Mouse (Mus musculus) heart, embryonic 13.5 days (tissue): ENCODE data around the gene Fgf12. TPM values are rescaled to one million over a fixed set of nuclear protein-coding genes. Genes with fewer than 3 reads are reported as not detected.
A peak's percentile ranks its signal among the peaks of the same experiment; 100 is the strongest.

Source experiments
- ATAC-seq: fragments of 200-750 bp; cut with Nextera tagmentation; 2 replicates; pipeline ENCODE4 v1.8.0; 2017; ENCODE audit warnings: moderate TSS enrichment; ENCODE audit not compliant: insufficient number of reproducible peaks, low FRiP score, low TSS enrichment; ENCODE audit errors: extremely low read depth
- H3K27ac ChIP-seq: fragments of 300-500 bp; sonication (generic); replicated peaks from 2 replicates; pipeline ENCODE4 v1.5.1; 2015; ENCODE audit warnings: moderate library complexity, mild to moderate bottlenecking, inconsistent platforms
- H3K27me3 ChIP-seq: fragments of 300-500 bp; sonication (generic); replicated peaks from 2 replicates; pipeline ENCODE4 v1.6.1; 2015; ENCODE audit warnings: mild to moderate bottlenecking, inconsistent platforms
- H3K36me3 ChIP-seq: fragments of 300-500 bp; sonication (generic); 2 replicates; pipeline ENCODE4 v1.6.1; 2015; ENCODE audit warnings: mild to moderate bottlenecking, inconsistent platforms
- H3K4me1 ChIP-seq: fragments of 300-500 bp; sonication (generic); 2 replicates; pipeline ENCODE4 v1.6.1; 2015; ENCODE audit warnings: inconsistent platforms
- H3K4me2 ChIP-seq: fragments of 300-500 bp; sonication (generic); 2 replicates; pipeline ENCODE4 v1.6.1; 2015; ENCODE audit warnings: inconsistent platforms, mild to moderate bottlenecking, moderate library complexity
- H3K4me3 ChIP-seq: fragments of 300-500 bp; sonication (generic); 2 replicates; pipeline ENCODE4 v1.5.1; 2015; ENCODE audit warnings: moderate library complexity, mild to moderate bottlenecking, inconsistent platforms
- H3K9ac ChIP-seq: fragments of 300-500 bp; sonication (generic); 2 replicates; pipeline ENCODE4 v1.6.1; 2015; ENCODE audit warnings: inconsistent platforms, mild to moderate bottlenecking, moderate library complexity
- H3K9me3 ChIP-seq: fragments of 300-500 bp; sonication (generic); 2 replicates; pipeline ENCODE4 v1.6.1; 2016; ENCODE audit warnings: inconsistent platforms
- WGBS: fragments of 180-500 bp; shearing (Covaris S2); methylation state at CpG from one replicate; pipeline ENCODE4 v1.1.7; 2015; ENCODE audit warnings: mixed read lengths; 5-methylcytosine and 5-hydroxymethylcytosine counted together
- polyA plus RNA-seq: library from polyadenylated mRNA; unstranded; fragments of >200 nt; fragmentation: Nextera tagmentation; extraction: Ambion mirVana; gene quantifications from 2 replicates; pipeline ENCODE4 v1.2.1, GENCODE M21; 2015

The Fgf12 gene
- polyA plus RNA-seq, 1 experiment from 2014 or later, result 13.1 TPM

DNA sequence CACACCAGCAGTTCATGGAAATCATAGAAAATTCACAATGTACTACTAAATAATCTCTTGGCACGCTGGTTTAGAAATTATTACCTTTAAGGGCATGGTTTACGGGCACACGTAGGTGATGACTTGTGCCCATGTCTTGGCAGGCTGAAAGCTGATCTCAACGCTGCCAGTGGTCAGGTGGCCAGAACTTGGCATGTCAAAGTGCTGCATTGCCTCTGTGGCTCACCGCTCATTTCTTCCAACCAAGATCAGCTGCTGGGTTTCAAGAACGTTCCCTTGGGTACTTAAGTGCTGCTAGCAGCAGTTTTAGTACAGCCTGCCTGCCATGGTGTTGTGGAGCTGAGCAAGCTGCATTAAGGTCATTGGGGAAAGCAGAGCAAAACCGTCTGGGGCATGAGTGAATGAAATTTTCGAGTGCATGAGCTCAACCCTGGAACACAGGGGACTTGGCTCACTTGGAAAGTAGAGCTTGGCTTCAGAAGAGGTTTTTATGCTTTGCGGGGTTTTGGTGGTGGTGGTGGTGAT is 63.9 kb downstream of the Fgf12 start:
- Histone ChIP-seq H3K27ac (no peak overlapping the region), H3K9me3 (no peaks in the 10 kb centered on the region), H3K4me3 (no peak overlapping the region), H3K4me1 (no peaks in the 10 kb centered on the region), H3K36me3 (no peaks in the 10 kb centered on the region), H3K4me2 (no peak overlapping the region), H3K9ac (no peak overlapping the region), H3K27me3 (no peaks in the 10 kb centered on the region)
- WGBS, result 80% methylated on average over 9 of the region's 9 CpGs
- ATAC-seq, result no peak

GRCm38 (mm10) chr16:28681625-28682024 is 71.2 kb downstream of the Fgf12 start:
- Histone ChIP-seq H3K9ac (no peak overlapping the region), H3K4me1 (no peaks in the 10 kb centered on the region), H3K9me3 (no peaks in the 10 kb centered on the region), H3K27ac (no peak overlapping the region), H3K4me2 (no peak overlapping the region), H3K4me3 (no peak overlapping the region), H3K36me3 (no peaks in the 10 kb centered on the region), H3K27me3 (no peaks in the 10 kb centered on the region)
- WGBS, result 68% methylated on average over 3 of the region's 3 CpGs
- no peak for ATAC-seq

DNA sequence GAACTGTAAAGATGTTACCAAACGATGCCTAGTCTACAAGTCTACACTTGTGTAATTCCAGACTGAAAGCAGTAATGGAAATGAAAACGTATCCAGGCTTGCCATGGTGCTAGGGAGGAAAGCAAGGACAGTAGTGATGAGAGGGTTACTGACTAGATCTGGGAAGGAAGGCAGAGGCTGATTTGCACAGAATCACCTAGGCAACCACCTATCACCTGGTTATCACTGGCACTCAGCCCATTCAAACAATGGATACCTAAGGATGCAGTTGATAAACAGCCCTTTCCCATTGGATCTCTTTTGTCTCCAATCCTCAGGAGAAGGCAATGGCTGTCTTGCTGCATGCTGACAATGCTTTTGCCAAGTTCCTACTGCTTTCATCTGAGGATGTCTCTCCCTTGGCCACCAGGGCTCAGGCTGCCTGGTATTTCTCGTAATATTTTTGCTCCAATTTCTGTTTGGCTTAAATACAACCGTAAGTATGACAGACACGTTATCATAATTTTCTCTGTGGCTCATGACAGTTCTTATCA is 84.0 kb downstream of the Fgf12 start:
- no peak for ATAC-seq
- Histone ChIP-seq H3K9me3 (no peaks in the 10 kb centered on the region), H3K27me3 (no peaks in the 10 kb centered on the region), H3K9ac (no peak overlapping the region), H3K27ac (no peak overlapping the region), H3K36me3 (no peaks in the 10 kb centered on the region), H3K4me2 (no peak overlapping the region), H3K4me3 (no peak overlapping the region), H3K4me1 (no peaks in the 10 kb centered on the region)
- 61% methylated on average over 5 of the region's 5 CpGs for WGBS

DNA sequence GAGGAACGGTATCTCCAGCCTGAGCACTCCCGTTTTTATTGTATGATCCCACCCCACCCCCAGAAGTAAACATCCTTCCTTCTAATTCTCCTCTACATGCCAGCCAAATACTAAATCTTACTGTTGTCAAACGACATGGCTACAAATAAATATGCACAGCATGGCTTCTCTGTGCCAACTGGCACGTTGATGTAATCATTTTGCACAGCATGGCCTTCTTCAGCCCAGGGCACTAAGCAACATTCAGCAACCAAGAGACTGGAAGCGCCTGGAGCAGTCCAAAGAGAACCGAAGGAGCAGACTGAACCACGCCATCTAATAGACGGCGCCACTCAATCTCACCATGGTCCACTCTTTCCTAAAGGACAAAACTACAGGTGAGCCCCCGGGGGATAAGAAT is 100.2 kb downstream of the Fgf12 start:
- H3K36me3 ChIP-seq, result no peaks in the 10 kb centered on the region
- 85% methylated on average over 10 of the region's 10 CpGs for WGBS

DNA sequence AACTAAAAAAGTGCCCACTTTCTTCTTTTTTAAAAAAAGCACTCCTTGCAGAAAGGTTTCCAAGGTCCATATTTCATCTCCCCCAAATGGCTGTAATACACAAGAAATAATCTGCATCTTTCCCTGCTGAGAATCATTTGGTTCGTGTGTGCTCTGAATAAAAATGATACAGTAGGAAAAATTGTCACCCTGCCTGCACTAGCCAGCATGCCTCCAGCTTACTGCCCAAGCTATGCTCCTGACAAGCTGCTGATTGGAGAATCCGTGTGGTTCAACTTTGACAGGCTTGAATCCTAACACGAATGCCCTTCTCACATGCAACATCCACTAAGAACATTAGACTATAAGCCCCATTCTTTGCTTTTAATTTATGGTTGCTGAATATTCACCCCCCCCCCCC is 102.3 kb downstream of the Fgf12 start:
- H3K9me3 ChIP-seq, result no peaks in the 10 kb centered on the region
- no peak overlapping the region for H3K9ac ChIP-seq
- no peak overlapping the region for H3K4me3 ChIP-seq
- no peaks in the 10 kb centered on the region for H3K36me3 ChIP-seq
- no peaks in the 10 kb centered on the region for H3K27me3 ChIP-seq
- no peaks in the 10 kb centered on the region for H3K4me1 ChIP-seq
- ATAC-seq, result no peak
- 48% methylated on average over 3 of the region's 3 CpGs for WGBS
- H3K27ac ChIP-seq, result no peak overlapping the region
- H3K4me2 ChIP-seq, result no peak overlapping the region

More for the DNA sequence above, 100.2 kb downstream of the Fgf12 start:
- no peaks in the 10 kb centered on the region for H3K9me3 ChIP-seq
- no peaks in the 10 kb centered on the region for H3K27me3 ChIP-seq
- no peak overlapping the region for H3K4me3 ChIP-seq
- H3K9ac ChIP-seq, result no peak overlapping the region
- no peak overlapping the region for H3K4me2 ChIP-seq
- H3K4me1 ChIP-seq, result no peaks in the 10 kb centered on the region
- H3K27ac ChIP-seq, result no peak overlapping the region
- no peak for ATAC-seq

GRCm38 (mm10) chr16:28645030-28645429 is 107.8 kb downstream of the Fgf12 start:
- WGBS, result 85% methylated on average over 3 of the region's 3 CpGs
- Histone ChIP-seq H3K4me1 (no peaks in the 10 kb centered on the region), H3K27ac (no peak overlapping the region), H3K9ac (no peak overlapping the region), H3K4me3 (no peak overlapping the region), H3K36me3 (no peaks in the 10 kb centered on the region), H3K4me2 (no peak overlapping the region), H3K9me3 (no peaks in the 10 kb centered on the region), H3K27me3 (no peaks in the 10 kb centered on the region)
- no peak for ATAC-seq

GRCm38 (mm10) chr16:28631721-28632120 is 121.1 kb downstream of the Fgf12 start:
- Histone ChIP-seq H3K9ac (no peak overlapping the region), H3K27ac (peak overlapping the region; percentile 68), H3K4me2 (peak overlapping the region; percentile 25; the same call in 1 of the 2 replicates), H3K27me3 (no peaks in the 10 kb centered on the region), H3K4me3 (no peak overlapping the region), H3K36me3 (no peaks in the 10 kb centered on the region), H3K4me1 (peaks cover 14% of the 10 kb centered on the region), H3K9me3 (peaks cover 3% of the 10 kb centered on the region; the same call in 1 of the 2 replicates)
- ATAC-seq, result no peak
- 33% methylated on average over 5 of the region's 5 CpGs for WGBS

GRCm38 (mm10) chr16:28630771-28631484 is 121.9 kb downstream of the Fgf12 start:
- H3K4me2 ChIP-seq, result no peak overlapping the region
- peaks cover 3% of the 10 kb centered on the region; the same call in 1 of the 2 replicates for H3K9me3 ChIP-seq
- no peaks in the 10 kb centered on the region for H3K27me3 ChIP-seq
- H3K36me3 ChIP-seq, result no peaks in the 10 kb centered on the region
- WGBS, result 76% methylated on average over 11 of the region's 11 CpGs
- H3K4me1 ChIP-seq, result peaks cover 14% of the 10 kb centered on the region
- H3K4me3 ChIP-seq, result no peak overlapping the region
- peak overlapping the region; percentile 68 for H3K27ac ChIP-seq
- ATAC-seq, result no peak
- H3K9ac ChIP-seq, result no peak overlapping the region

DNA sequence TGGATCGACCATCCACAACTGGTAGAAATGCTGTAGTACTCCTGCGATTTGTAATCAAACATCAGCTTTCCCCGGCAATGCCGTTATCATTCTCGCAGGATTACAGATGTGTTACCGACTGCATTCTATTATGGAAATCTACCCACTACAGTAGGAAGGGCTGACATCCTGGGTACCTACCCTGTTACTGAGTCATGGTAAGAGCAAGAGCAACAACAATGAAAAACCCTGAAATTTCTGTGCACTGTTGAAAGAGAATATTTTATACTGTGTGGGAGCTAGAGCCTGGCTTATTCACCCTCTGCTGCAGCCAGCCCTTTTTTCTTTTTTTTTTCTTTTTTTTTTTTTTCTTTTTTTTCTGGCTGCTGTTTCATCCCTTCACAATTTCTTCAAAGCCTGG is 126.6 kb downstream of the Fgf12 start:
- H3K9ac ChIP-seq, result no peak overlapping the region
- peaks cover 15% of the 10 kb centered on the region; the same call in 1 of the 2 replicates for H3K9me3 ChIP-seq
- no peak overlapping the region for H3K4me3 ChIP-seq
- H3K27me3 ChIP-seq, result no peaks in the 10 kb centered on the region
- H3K4me1 ChIP-seq, result peaks cover under 1% of the 10 kb centered on the region; the same call in 1 of the 2 replicates
- no peak overlapping the region for H3K4me2 ChIP-seq
- no peak overlapping the region for H3K27ac ChIP-seq
- H3K36me3 ChIP-seq, result no peaks in the 10 kb centered on the region
- WGBS, result 70% methylated on average over 6 of the region's 6 CpGs
- no peak for ATAC-seq

DNA sequence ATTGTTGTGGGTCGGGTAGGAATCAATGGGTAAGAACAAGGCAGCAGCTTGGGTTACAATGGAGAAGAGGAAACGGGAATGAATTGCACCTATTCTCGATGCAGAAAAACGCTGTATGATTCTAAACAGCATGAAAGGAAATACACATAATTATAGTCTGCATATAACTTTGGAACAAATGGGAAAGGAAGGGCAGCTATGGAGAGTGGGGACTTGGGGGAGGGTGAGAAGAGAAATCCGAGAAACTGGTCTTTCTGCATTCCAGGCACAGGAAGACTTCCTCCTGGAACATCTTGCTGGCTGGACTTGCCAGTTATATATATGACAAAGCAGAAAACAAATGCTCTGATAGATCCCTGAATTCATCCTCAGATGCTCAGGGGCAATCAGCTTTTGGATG is 127.2 kb downstream of the Fgf12 start:
- Histone ChIP-seq H3K36me3 (no peaks in the 10 kb centered on the region), H3K27ac (no peak overlapping the region), H3K4me2 (no peak overlapping the region), H3K4me3 (no peak overlapping the region), H3K4me1 (no peaks in the 10 kb centered on the region), H3K9ac (no peak overlapping the region), H3K9me3 (peaks cover 15% of the 10 kb centered on the region; the same call in 1 of the 2 replicates), H3K27me3 (no peaks in the 10 kb centered on the region)
- WGBS, result 57% methylated on average over 5 of the region's 5 CpGs
- ATAC-seq, result no peak

GRCm38 (mm10) chr16:28614412-28614811 is 138.5 kb downstream of the Fgf12 start:
- Histone ChIP-seq H3K9ac (no peak overlapping the region), H3K36me3 (no peaks in the 10 kb centered on the region), H3K4me3 (no peak overlapping the region), H3K4me1 (no peaks in the 10 kb centered on the region), H3K27ac (no peak overlapping the region), H3K27me3 (no peaks in the 10 kb centered on the region), H3K4me2 (no peak overlapping the region), H3K9me3 (no peaks in the 10 kb centered on the region)
- WGBS, result 76% methylated on average over 3 of the region's 3 CpGs
- no peak for ATAC-seq

GRCm38 (mm10) chr16:28610940-28611339 is 141.9 kb downstream of the Fgf12 start:
- ATAC-seq, result no peak

More at GRCm38 (mm10) chr16:28610940-28611339, 141.9 kb downstream of the Fgf12 start:
- Histone ChIP-seq H3K4me2 (no peak overlapping the region), H3K4me3 (no peak overlapping the region), H3K27ac (no peak overlapping the region), H3K27me3 (no peaks in the 10 kb centered on the region), H3K9ac (no peak overlapping the region), H3K36me3 (no peaks in the 10 kb centered on the region), H3K4me1 (no peaks in the 10 kb centered on the region), H3K9me3 (no peaks in the 10 kb centered on the region)
- 14% methylated on average over 3 of the region's 3 CpGs for WGBS
